Mouse (Mus musculus) MEL (cell line): ENCODE data around the gene Trib3. TPM values are rescaled to one million over a fixed set of nuclear protein-coding genes. Genes with fewer than 3 reads are reported as not detected.

Experiments
- DNase-seq: peaks from one replicate; pipeline ENCODE4 v3.0.0; 2011; ENCODE audit warnings: low read depth, low spot score
- H3K27ac ChIP-seq: 2 replicates; pipeline ENCODE4 v1.5.1; 2012; ENCODE audit warnings: low read depth, mild to moderate bottlenecking, control low read depth, low read length, moderate library complexity; ENCODE audit not compliant: control insufficient read depth
- H3K27me3 ChIP-seq, 2 experiments: fragments of 150-350 bp in 1 of 2; sonication (generic) in 1 of 2; 2 replicates each; pipeline ENCODE4 v1.6.1; 2012; ENCODE audit warnings: low read length in 2 of 2, mild to moderate bottlenecking in 2 of 2, improper control_type of control experiment in 1 of 2, moderate library complexity in 1 of 2; ENCODE audit not compliant: insufficient read depth in 2 of 2, control insufficient read depth in 1 of 2
- H3K36me3 ChIP-seq, 2 experiments: 2 replicates each; pipeline ENCODE4 v1.6.1; 2012 to 2014; ENCODE audit warnings: low read length in 2 of 2, improper control_type of control experiment in 1 of 2, inconsistent platforms in 1 of 2, mild to moderate bottlenecking in 1 of 2; ENCODE audit not compliant: insufficient read depth in 2 of 2, control insufficient read depth in 1 of 2
- H3K4me1 ChIP-seq, 2 experiments: fragments of 150-350 bp in 1 of 2; sonication (generic) in 1 of 2; 2 replicates each; pipeline ENCODE4 v1.6.1; 2012; ENCODE audit warnings: low read length in 2 of 2, improper control_type of control experiment in 1 of 2, mild to moderate bottlenecking in 1 of 2; ENCODE audit not compliant: insufficient read depth in 2 of 2, control insufficient read depth in 1 of 2
- H3K4me3 ChIP-seq, 2 experiments: fragments of 150-350 bp in 1 of 2; sonication (generic) in 1 of 2; 2 replicates each; pipeline ENCODE4 v1.5.1; 2012; ENCODE audit warnings: low read depth in 2 of 2, low read length in 2 of 2, mild to moderate bottlenecking in 2 of 2, moderate library complexity in 2 of 2, control low read depth in 1 of 2, improper control_type of control experiment in 1 of 2; ENCODE audit not compliant: control insufficient read depth in 1 of 2, insufficient read depth in 1 of 2
- H3K79me2 ChIP-seq: 2 replicates; pipeline ENCODE4 v1.6.1; 2012; ENCODE audit warnings: mild to moderate bottlenecking, low read length, moderate library complexity; ENCODE audit not compliant: control insufficient read depth, poor library complexity, insufficient read depth
- H3K9ac ChIP-seq: 2 replicates; pipeline ENCODE4 v1.6.1; 2012; ENCODE audit warnings: low read depth, mild to moderate bottlenecking, control low read depth, low read length, moderate library complexity; ENCODE audit not compliant: control insufficient read depth, poor library complexity, severe bottlenecking
- H3K9me3 ChIP-seq: fragments of 150-350 bp; sonication (generic); replicated peaks from 2 replicates; pipeline ENCODE4 v1.6.1; 2012; ENCODE audit warnings: mild to moderate bottlenecking, low read length, improper control_type of control experiment, moderate library complexity; ENCODE audit not compliant: insufficient read depth
- BHLHE40 ChIP-seq: IDR thresholded peaks from 2 replicates; pipeline ENCODE4 v1.6.1; 2012; ENCODE audit warnings: low read depth, mild to moderate bottlenecking, inconsistent platforms, low read length, improper control_type of control experiment, borderline replicate concordance
- CHD1 ChIP-seq: IDR thresholded peaks from 2 replicates; pipeline ENCODE4 v1.6.1; 2012; ENCODE audit warnings: low read depth, mild to moderate bottlenecking, inconsistent platforms, low read length, improper control_type of control experiment
- CHD2 ChIP-seq: IDR thresholded peaks from 2 replicates; pipeline ENCODE4 v1.6.1; 2011; ENCODE audit warnings: low read length, improper control_type of control experiment
- CTCF ChIP-seq, 3 experiments: IDR thresholded peaks in 2 of 3; conservative IDR thresholded peaks in 1 of 3; 2 replicates each; pipeline ENCODE4 v1.5.1; 2011 to 2012; ENCODE audit warnings: low read length in 3 of 3, low read depth in 2 of 3, mild to moderate bottlenecking in 2 of 3, improper control_type of control experiment in 1 of 3, inconsistent platforms in 1 of 3, mixed read lengths in 1 of 3, moderate library complexity in 1 of 3; ENCODE audit not compliant: control insufficient read depth in 1 of 3, insufficient read depth in 1 of 3, poor library complexity in 1 of 3, severe bottlenecking in 1 of 3
- E2F4 ChIP-seq: IDR thresholded peaks from 2 replicates; pipeline ENCODE4 v1.6.1; 2011; ENCODE audit warnings: low read depth, low read length, improper control_type of control experiment, borderline replicate concordance
- EP300 ChIP-seq, 2 experiments: IDR thresholded peaks; 2 replicates each; pipeline ENCODE4 v1.6.1; 2011; ENCODE audit warnings: improper control_type of control experiment in 2 of 2, low read length in 2 of 2, low read depth in 1 of 2, mild to moderate bottlenecking in 1 of 2
- ETS1 ChIP-seq: IDR thresholded peaks from 2 replicates; pipeline ENCODE4 v1.6.1; 2012; ENCODE audit warnings: low read depth, mild to moderate bottlenecking, inconsistent platforms, low read length, improper control_type of control experiment, moderate library complexity
- GABPA ChIP-seq: IDR thresholded peaks from 2 replicates; pipeline ENCODE4 v1.6.1; 2012; ENCODE audit warnings: low read depth, mild to moderate bottlenecking, inconsistent platforms, low read length, improper control_type of control experiment, moderate library complexity
- GATA1 ChIP-seq: IDR thresholded peaks from 2 replicates; pipeline ENCODE4 v1.6.1; 2011; ENCODE audit warnings: low read depth, low read length, improper control_type of control experiment
- HCFC1 ChIP-seq: IDR thresholded peaks from 2 replicates; pipeline ENCODE4 v1.6.1; 2012; ENCODE audit warnings: low read depth, mild to moderate bottlenecking, inconsistent platforms, low read length, improper control_type of control experiment, moderate library complexity
- KAT2A ChIP-seq: conservative IDR thresholded peaks from 2 replicates; pipeline ENCODE4 v1.6.1; 2012; ENCODE audit warnings: low read depth, low read length, improper control_type of control experiment, inconsistent platforms
- MAFK ChIP-seq: IDR thresholded peaks from 2 replicates; pipeline ENCODE4 v1.6.1; 2011; ENCODE audit warnings: low read depth, mild to moderate bottlenecking, low read length, improper control_type of control experiment, borderline replicate concordance
- MAX ChIP-seq: IDR thresholded peaks from 2 replicates; pipeline ENCODE4 v1.6.1; 2011; ENCODE audit warnings: low read length, improper control_type of control experiment
- MAZ ChIP-seq: IDR thresholded peaks from 2 replicates; pipeline ENCODE4 v1.6.1; 2012; ENCODE audit warnings: low read depth, mild to moderate bottlenecking, inconsistent platforms, low read length, improper control_type of control experiment
- MEF2A ChIP-seq: IDR thresholded peaks from 2 replicates; pipeline ENCODE4 v1.6.1; 2014; ENCODE audit warnings: low read depth, mild to moderate bottlenecking, inconsistent platforms, low read length, improper control_type of control experiment; ENCODE audit not compliant: poor library complexity, insufficient replicate concordance, severe bottlenecking; ENCODE audit errors: extremely low read depth
- MXI1 ChIP-seq: IDR thresholded peaks from 2 replicates; pipeline ENCODE4 v1.6.1; 2011; ENCODE audit warnings: mild to moderate bottlenecking, low read depth, low read length, improper control_type of control experiment
- MYB ChIP-seq: IDR thresholded peaks from 2 replicates; pipeline ENCODE4 v1.6.1; 2011; ENCODE audit warnings: mild to moderate bottlenecking, low read depth, low read length, improper control_type of control experiment
- MYC ChIP-seq: IDR thresholded peaks from 2 replicates; pipeline ENCODE4 v1.6.1; 2011; ENCODE audit warnings: low read depth, mild to moderate bottlenecking, low read length, improper control_type of control experiment, moderate library complexity
- NELFE ChIP-seq: IDR thresholded peaks from 2 replicates; pipeline ENCODE4 v1.6.1; 2011; ENCODE audit warnings: low read depth, low read length, improper control_type of control experiment
- NRF1 ChIP-seq: IDR thresholded peaks from 2 replicates; pipeline ENCODE4 v1.6.1; 2014; ENCODE audit warnings: low read depth, mild to moderate bottlenecking, inconsistent platforms, low read length, improper control_type of control experiment, moderate library complexity; ENCODE audit not compliant: poor library complexity, insufficient read depth, severe bottlenecking
- POLR2A ChIP-seq, 2 experiments: IDR thresholded peaks; 2 replicates each; pipeline ENCODE4 v1.6.1; 2011 to 2012; ENCODE audit warnings: low read length in 2 of 2, mild to moderate bottlenecking in 2 of 2, control low read depth in 1 of 2, improper control_type of control experiment in 1 of 2, low read depth in 1 of 2, moderate library complexity in 1 of 2; ENCODE audit not compliant: control insufficient read depth in 1 of 2, insufficient read depth in 1 of 2, poor library complexity in 1 of 2
- POLR2AphosphoS2 ChIP-seq: IDR thresholded peaks from 2 replicates; pipeline ENCODE4 v1.6.1; 2011; ENCODE audit warnings: low read length, improper control_type of control experiment
- POLR2AphosphoS5 ChIP-seq: IDR thresholded peaks from 2 replicates; pipeline ENCODE4 v1.6.1; 2012; ENCODE audit warnings: low read depth, borderline replicate concordance, mild to moderate bottlenecking, inconsistent platforms, low read length, moderate library complexity, mixed read lengths
- RAD21 ChIP-seq: IDR thresholded peaks from 2 replicates; pipeline ENCODE4 v1.6.1; 2011; ENCODE audit warnings: mild to moderate bottlenecking, low read depth, low read length, improper control_type of control experiment
- RCOR1 ChIP-seq: IDR thresholded peaks from 2 replicates; pipeline ENCODE4 v1.6.1; 2012; ENCODE audit warnings: low read depth, mild to moderate bottlenecking, inconsistent platforms, low read length, improper control_type of control experiment
- SIN3A ChIP-seq: IDR thresholded peaks from 2 replicates; pipeline ENCODE4 v1.6.1; 2012; ENCODE audit warnings: low read length, improper control_type of control experiment, inconsistent platforms
- SMC3 ChIP-seq: IDR thresholded peaks from 2 replicates; pipeline ENCODE4 v1.6.1; 2011; ENCODE audit warnings: low read depth, low read length, improper control_type of control experiment
- TBP ChIP-seq: IDR thresholded peaks from 2 replicates; pipeline ENCODE4 v1.8.0; 2011; ENCODE audit warnings: low read depth, low read length, improper control_type of control experiment
- TCF12 ChIP-seq: IDR thresholded peaks from 2 replicates; pipeline ENCODE4 v1.6.1; 2014; ENCODE audit warnings: low read depth, mild to moderate bottlenecking, inconsistent platforms, low read length, improper control_type of control experiment, moderate library complexity
- UBTF ChIP-seq: IDR thresholded peaks from 2 replicates; pipeline ENCODE4 v1.6.1; 2012; ENCODE audit warnings: low read depth, mild to moderate bottlenecking, inconsistent platforms, low read length, improper control_type of control experiment, moderate library complexity, borderline replicate concordance; ENCODE audit not compliant: insufficient read depth
- USF1 ChIP-seq: IDR thresholded peaks from 2 replicates; pipeline ENCODE4 v1.6.1; 2014; ENCODE audit warnings: low read depth, mild to moderate bottlenecking, inconsistent platforms, low read length, improper control_type of control experiment, moderate library complexity
- USF2 ChIP-seq, 2 experiments: IDR thresholded peaks; 2 replicates each; pipeline ENCODE4 v1.6.1; 2011 to 2012; ENCODE audit warnings: improper control_type of control experiment in 2 of 2, low read length in 2 of 2, borderline replicate concordance in 1 of 2, inconsistent platforms in 1 of 2, low read depth in 1 of 2, mild to moderate bottlenecking in 1 of 2; ENCODE audit not compliant: insufficient read depth in 1 of 2
- ZC3H11A ChIP-seq: IDR thresholded peaks from 2 replicates; pipeline ENCODE4 v1.6.1; 2012; ENCODE audit warnings: low read depth, mild to moderate bottlenecking, inconsistent platforms, low read length, improper control_type of control experiment
- ZKSCAN1 ChIP-seq: IDR thresholded peaks from 2 replicates; pipeline ENCODE4 v1.6.1; 2012; ENCODE audit warnings: low read depth, mild to moderate bottlenecking, inconsistent platforms, low read length, improper control_type of control experiment, moderate library complexity
- ZMIZ1 ChIP-seq: IDR thresholded peaks from 2 replicates; pipeline ENCODE4 v1.6.1; 2012; ENCODE audit warnings: low read depth, mild to moderate bottlenecking, inconsistent platforms, low read length, improper control_type of control experiment, moderate library complexity
- ZNF384 ChIP-seq: IDR thresholded peaks from 2 replicates; pipeline ENCODE4 v1.6.1; 2012; ENCODE audit warnings: low read depth, mild to moderate bottlenecking, inconsistent platforms, low read length, improper control_type of control experiment
- polyA plus RNA-seq, 2 experiments: library from polyadenylated mRNA; stranded (reverse) in 1 of 2; unstranded in 1 of 2; fragments of >175 nt in 1 of 2; fragments of >200 nt in 1 of 2; gene quantifications; 2 replicates each; pipeline versions ENCODE4 v1.2.1 to v1.2.4; 2012; ENCODE audit warnings: low replicate concordance in 2 of 2, low read depth in 1 of 2; ENCODE audit not compliant: insufficient read length in 2 of 2, insufficient read depth in 1 of 2, missing spikeins in 1 of 2
- total RNA-seq: library from RNA; depleted of rRNA; stranded (reverse); fragments of 300-350 nt; gene quantifications from 2 replicates; pipeline ENCODE4 v1.2.3, GENCODE M21; 2012

The Trib3 gene
- total and polyA plus RNA-seq, 3 experiments, result 6.1 to 34.9 TPM; not detected in 1

DNA sequence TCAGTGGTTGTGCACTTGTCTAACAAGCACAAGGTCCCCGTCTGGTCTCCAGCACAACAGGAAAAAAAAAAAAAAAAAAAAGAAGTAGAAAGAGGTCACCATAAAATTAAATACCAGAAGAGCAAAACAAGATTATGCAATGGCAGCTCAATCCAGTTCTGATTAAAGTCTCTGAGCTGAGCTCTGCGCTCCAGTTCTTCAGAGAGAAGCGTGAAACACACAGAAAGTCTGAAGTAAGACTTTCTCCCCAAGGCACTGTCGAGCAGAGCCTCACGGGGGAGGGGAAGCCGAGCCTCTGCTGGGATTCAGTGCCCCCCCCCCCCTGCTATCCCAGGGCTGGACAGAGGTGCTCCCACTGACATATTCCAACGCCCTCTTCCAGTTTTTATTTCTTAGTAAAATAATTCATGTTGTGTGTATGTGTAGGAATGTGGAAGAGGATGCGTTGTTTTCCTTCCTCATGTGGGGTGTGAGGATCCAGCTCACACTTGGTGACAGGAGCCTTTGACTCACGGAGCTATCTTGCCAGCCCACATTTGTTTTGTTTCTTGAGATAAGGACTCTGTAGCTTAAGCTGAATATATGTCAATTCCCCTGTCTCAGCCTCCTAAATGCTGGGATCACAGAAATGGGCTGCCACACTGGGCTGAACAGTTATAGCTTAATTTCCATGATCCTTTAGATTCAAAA is 3.1 kb upstream of the Trib3 start:
- DNase-seq, result peak; percentile 95
- H3K27me3 ChIP-seq, result no peaks in the 10 kb centered on the region
- peaks cover 31 to 63% of the 10 kb centered on the region in 2 experiments for H3K4me1 ChIP-seq
- H3K36me3 ChIP-seq, result peaks cover 9 to 57% of the 10 kb centered on the region in 2 experiments; a peak in 3 of 4 replicates
- peak overlapping the region; percentile 84 for H3K9ac ChIP-seq
- H3K27ac ChIP-seq, result peak overlapping the region; percentile 92
- peak overlapping the region; percentile 19 to 40 for H3K4me3 ChIP-seq
- no peaks in the 10 kb centered on the region for H3K9me3 ChIP-seq
- H3K79me2 ChIP-seq, result peaks cover 17% of the 10 kb centered on the region
- TF ChIP-seq ZC3H11A, result no peak
- TF ChIP-seq NRF1, result no peak
- TF ChIP-seq SIN3A, result peak; percentile 87
- peak; percentile 38; the same call in 1 of the 2 replicates for TF ChIP-seq ZMIZ1
- no peak for TF ChIP-seq GABPA
- no peak for TF ChIP-seq HCFC1
- peak; percentile 51 for TF ChIP-seq MAZ
- TF ChIP-seq E2F4, result no peak
- no peak; a peak in 1 of 4 replicates for TF ChIP-seq POLR2A (IDR thresholded peaks at IDR 0.05; ENCODE audit: control insufficient read depth in 1 of 2, insufficient read depth in 1 of 2, low read depth in 1 of 2, low read length in 2 of 2, poor library complexity in 1 of 2)
- TF ChIP-seq RCOR1, result peak; percentile 73
- peak; percentile 95 to 96 for TF ChIP-seq EP300 (IDR thresholded peaks at IDR 0.05; ENCODE audit: low read depth in 1 of 2, low read length in 2 of 2)
- TF ChIP-seq KAT2A, result no peak
- TF ChIP-seq ZKSCAN1, result 0 out of 2 replicates have a peak, but pooled peaks have one; percentile 14
- TF ChIP-seq ETS1, result peak; percentile 90
- 0 out of 2 replicates have a peak, but pooled peaks have one; percentile 35 for TF ChIP-seq MAFK
- TF ChIP-seq POLR2AphosphoS5, result no peak
- TF ChIP-seq MAX, result peak; percentile 53; the same call in 1 of the 2 replicates
- TF ChIP-seq CTCF (IDR thresholded peaks at IDR 0.05 in 2 of 3, conservative IDR thresholded peaks at IDR 0.05 in 1 of 3; ENCODE audit: control insufficient read depth in 1 of 3, insufficient read depth in 1 of 3, low read depth in 2 of 3, low read length in 3 of 3, poor library complexity in 1 of 3, severe bottlenecking in 1 of 3), result no peak
- no peak for TF ChIP-seq CHD2
- TF ChIP-seq BHLHE40, result no peak; the same call in 1 of the 2 replicates
- 0 out of 2 replicates have a peak, but pooled peaks have one; percentile 13 for TF ChIP-seq TBP
- TF ChIP-seq RAD21, result no peak
- peak; percentile 59 for TF ChIP-seq MXI1
- no peak for TF ChIP-seq NELFE
- TF ChIP-seq TCF12, result peak; percentile 97
- TF ChIP-seq ZNF384, result peak; percentile 91
- peak; percentile 31 for TF ChIP-seq MYC
- TF ChIP-seq USF2 (IDR thresholded peaks at IDR 0.05; ENCODE audit: borderline replicate concordance in 1 of 2, insufficient read depth in 1 of 2, low read depth in 1 of 2, low read length in 2 of 2), result no peak
- no peak for TF ChIP-seq USF1
- no peak for TF ChIP-seq SMC3
- no peak for TF ChIP-seq MEF2A
- peak; percentile 98 for TF ChIP-seq GATA1
- no peak for TF ChIP-seq POLR2AphosphoS2
- TF ChIP-seq CHD1, result no peak; the same call in 1 of the 2 replicates
- no peak for TF ChIP-seq MYB
- TF ChIP-seq UBTF, result no peak
